Mouse (Mus musculus) forebrain, postnatal 0 days (tissue): ENCODE data around the gene Txndc12. TPM values are rescaled to one million over a fixed set of nuclear protein-coding genes. Genes with fewer than 3 reads are reported as not detected.
A peak's percentile ranks its signal among the peaks of the same experiment; 100 is the strongest.

Source experiments
- ATAC-seq: fragments of 200-750 bp; cut with Nextera tagmentation; 2 replicates; pipeline ENCODE4 v1.8.0; 2017; ENCODE audit warnings: mild to moderate bottlenecking, moderate library complexity
- DNase-seq: peaks from one replicate; pipeline ENCODE4 v3.0.0-alpha.2; 2015
- H3K27ac ChIP-seq: fragments of 300-500 bp; sonication (generic); 2 replicates; pipeline ENCODE4 v1.5.1; 2014; ENCODE audit warnings: low read depth, mild to moderate bottlenecking, antibody characterized with exemption, low read length, moderate library complexity, mixed read lengths
- H3K27me3 ChIP-seq: fragments of 300-500 bp; sonication (generic); 2 replicates; pipeline ENCODE4 v1.6.1; 2014; ENCODE audit warnings: mild to moderate bottlenecking, low read length, mixed read lengths; ENCODE audit not compliant: insufficient read depth
- H3K36me3 ChIP-seq: fragments of 300-500 bp; sonication (generic); 2 replicates; pipeline ENCODE4 v1.6.1; 2014; ENCODE audit warnings: mild to moderate bottlenecking, moderate library complexity; ENCODE audit not compliant: insufficient read depth
- H3K4me1 ChIP-seq: fragments of 300-500 bp; sonication (generic); 2 replicates; pipeline ENCODE4 v1.6.1; 2014; ENCODE audit warnings: antibody characterized with exemption; ENCODE audit not compliant: insufficient read depth
- H3K4me2 ChIP-seq: fragments of 300-500 bp; sonication (generic); 2 replicates; pipeline ENCODE4 v1.6.1; 2014; ENCODE audit warnings: low read depth, mild to moderate bottlenecking, moderate library complexity
- H3K4me3 ChIP-seq: fragments of 300-500 bp; sonication (generic); 2 replicates; pipeline ENCODE4 v1.5.1; 2014; ENCODE audit warnings: low read depth, low read length, mixed read lengths
- H3K9ac ChIP-seq: fragments of 300-500 bp; sonication (generic); 2 replicates; pipeline ENCODE4 v1.6.1; 2014; ENCODE audit warnings: mild to moderate bottlenecking
- H3K9me3 ChIP-seq: fragments of 300-500 bp; sonication (generic); 2 replicates; pipeline ENCODE4 v1.6.1; 2016; ENCODE audit warnings: low read length
- CTCF ChIP-seq: sonication (generic); IDR thresholded peaks from 2 replicates; pipeline ENCODE4 v1.5.1; 2016; ENCODE audit warnings: antibody characterized with exemption, control low read depth, low read depth
- WGBS: fragments of 180-500 bp; shearing (Covaris S2); extraction: QIAGEN DNeasy Blood & Tissue Kit; methylation state at CpG from one replicate; pipeline ENCODE4 v1.1.7; 2014; 5-methylcytosine and 5-hydroxymethylcytosine counted together
- polyA plus RNA-seq: library from polyadenylated mRNA; unstranded; fragments of >200 nt; fragmentation: Nextera tagmentation; extraction: Ambion mirVana; gene quantifications from 2 replicates; pipeline ENCODE4 v1.2.1, GENCODE M21; 2015
- total RNA-seq: library from RNA; depleted of rRNA; stranded (reverse); fragments of >200 nt; gene quantifications from 2 replicates; pipeline ENCODE4 v1.2.3, GENCODE M21; 2014

The Txndc12 gene
- total and polyA plus RNA-seq, 2 experiments from 2014 or later = 54.0 to 65.1 TPM

DNA sequence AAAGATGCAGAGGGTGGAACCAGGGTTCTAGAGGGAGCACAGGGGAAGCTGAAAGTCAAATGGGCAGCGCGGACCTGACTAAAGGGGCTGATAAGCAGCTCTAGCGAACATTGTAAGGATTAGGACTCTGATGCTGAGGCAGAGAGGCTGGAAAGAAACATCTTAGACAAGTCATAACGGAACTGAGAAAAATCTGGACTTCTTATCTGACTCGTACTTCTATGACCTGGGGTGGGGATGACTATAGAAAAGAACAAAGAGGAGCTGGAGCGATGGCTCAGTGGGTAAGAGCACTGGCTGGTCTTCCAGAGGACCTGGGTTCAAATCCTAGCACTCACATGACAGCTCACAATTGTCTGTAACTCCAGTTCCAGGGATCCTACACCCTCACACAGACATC lies 43.5 kb downstream of the Txndc12 start:
- no peaks in the 10 kb centered on the region for H3K4me1 ChIP-seq
- 86% methylated on average over 6 of the region's 6 CpGs for WGBS
- H3K27me3 ChIP-seq = no peaks in the 10 kb centered on the region
- TF ChIP-seq CTCF = no peak
- ATAC-seq (no peak), DNase-seq (no peak)
- H3K4me3 ChIP-seq = no peak overlapping the region
- no peak overlapping the region for H3K4me2 ChIP-seq
- H3K9me3 ChIP-seq = no peaks in the 10 kb centered on the region
- no peak overlapping the region for H3K9ac ChIP-seq
- H3K36me3 ChIP-seq = no peaks in the 10 kb centered on the region
- H3K27ac ChIP-seq = no peak overlapping the region

DNA sequence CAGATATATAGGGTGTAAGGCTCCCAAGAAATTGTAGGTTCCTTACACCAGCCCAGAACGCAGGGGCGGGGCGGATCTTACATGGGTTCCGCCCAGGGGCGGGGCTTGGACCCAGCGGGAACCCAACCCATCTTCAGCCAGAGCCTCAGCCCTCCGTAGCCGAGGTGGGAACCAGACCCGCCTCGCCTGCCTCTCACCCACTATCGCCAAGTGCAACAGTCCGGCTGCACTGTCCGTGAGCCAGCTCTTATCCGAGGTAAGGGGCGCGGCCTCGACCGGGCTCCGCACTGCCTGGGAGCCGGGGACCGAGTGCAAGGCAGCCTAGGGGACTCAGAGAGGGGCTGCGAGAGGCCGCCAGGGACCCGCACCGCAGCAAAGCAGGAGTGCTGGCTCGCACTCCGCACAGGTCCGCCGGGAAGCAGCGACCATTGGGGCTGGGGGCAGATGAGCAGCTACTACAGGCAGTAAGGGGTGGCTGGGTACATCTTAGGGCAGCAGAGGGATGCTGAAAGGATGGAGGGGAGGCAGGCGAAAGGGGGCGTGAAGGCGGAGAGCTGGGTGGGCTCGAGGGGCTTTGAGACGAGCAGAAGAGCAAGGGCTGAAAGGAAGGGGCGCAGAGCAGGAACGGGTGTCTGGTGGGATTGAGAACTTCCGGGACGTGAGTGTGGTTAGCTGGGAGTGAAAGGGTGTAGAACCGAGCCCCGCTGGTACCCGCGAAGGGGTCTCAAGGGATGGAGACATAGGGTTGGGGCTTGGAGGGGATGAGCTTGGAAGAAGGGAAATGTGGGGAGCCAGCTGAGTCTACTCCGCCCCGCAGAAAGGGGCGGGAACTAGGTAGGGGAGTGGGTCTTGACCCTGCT lies 44.8 kb downstream of the Txndc12 start, which contains the start of gene Rab3b:
Rab3b (plus strand) TSS at position 101 of the 860 bp plus-strand sequence.
- H3K36me3 ChIP-seq = no peaks in the 10 kb centered on the region
- H3K9ac ChIP-seq = peak within 1 kb of the TSS; percentile 73
- peak; percentile 90 for ATAC-seq
- peak; percentile 81 for DNase-seq
- no peaks in the 10 kb centered on the region for H3K4me1 ChIP-seq
- H3K27ac ChIP-seq = peak within 1 kb of the TSS; percentile 74
- 2% methylated on average over 46 of the region's 46 CpGs for WGBS
- no peaks in the 10 kb centered on the region for H3K27me3 ChIP-seq
- H3K4me2 ChIP-seq = peak within 1 kb of the TSS; percentile 90
- peak within 1 kb of the TSS; percentile 69 for H3K4me3 ChIP-seq
- H3K9me3 ChIP-seq = no peaks in the 10 kb centered on the region
- no peak for TF ChIP-seq CTCF

DNA sequence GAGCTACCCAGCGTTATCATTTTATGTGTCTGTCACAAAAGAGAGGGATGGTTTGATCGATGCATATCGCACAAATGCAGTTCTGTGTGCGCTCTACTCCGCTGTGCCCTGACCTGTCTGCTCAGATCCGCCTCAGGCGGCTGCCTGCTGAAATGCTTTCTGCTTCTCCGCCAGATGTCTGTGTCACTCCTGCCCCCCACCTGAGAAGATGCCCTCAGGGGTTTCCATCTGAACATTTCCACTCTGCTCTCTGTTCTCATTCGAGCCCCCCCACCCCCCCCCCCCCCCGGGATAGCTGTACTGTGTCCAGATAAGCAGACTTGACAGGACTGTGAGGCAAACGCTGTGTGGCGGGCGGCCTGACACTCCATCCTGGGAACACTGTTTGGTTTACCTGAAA lies 49.4 kb downstream of the Txndc12 start:
- no peak for ATAC-seq
- TF ChIP-seq CTCF = no peak
- Histone ChIP-seq H3K9me3 (peaks cover 5% of the 10 kb centered on the region), H3K27me3 (no peaks in the 10 kb centered on the region), H3K4me2 (no peak overlapping the region), H3K36me3 (no peaks in the 10 kb centered on the region), H3K9ac (no peak overlapping the region), H3K4me3 (no peak overlapping the region), H3K27ac (no peak overlapping the region), H3K4me1 (no peaks in the 10 kb centered on the region)
- no peak for DNase-seq
- 63% methylated on average over 13 of the region's 13 CpGs for WGBS

DNA sequence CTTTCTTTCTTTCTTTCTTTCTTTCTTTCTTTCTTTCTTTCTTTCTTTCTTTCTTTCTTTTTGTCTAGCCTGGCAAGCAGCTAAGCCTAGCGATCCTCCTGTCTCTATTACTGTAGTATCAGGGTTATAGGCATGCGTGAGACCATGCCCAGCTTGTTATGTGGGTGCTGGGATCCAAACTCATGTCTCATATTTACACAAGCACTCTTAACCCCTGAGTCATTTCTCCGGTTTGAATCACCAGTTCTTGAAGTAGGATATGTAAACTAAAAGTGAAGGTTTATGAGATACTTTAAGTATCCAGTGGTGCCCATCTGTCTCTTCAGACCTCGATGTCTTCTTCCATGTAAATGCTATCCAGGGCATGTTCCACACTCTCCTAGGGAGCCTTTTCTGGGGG lies 53.1 kb downstream of the Txndc12 start:
- no peaks in the 10 kb centered on the region for H3K36me3 ChIP-seq
- ATAC-seq = no peak
- no peak for TF ChIP-seq CTCF
- DNase-seq = no peak
- peaks cover 5% of the 10 kb centered on the region for H3K9me3 ChIP-seq
- no peaks in the 10 kb centered on the region for H3K27me3 ChIP-seq
- WGBS = 90% methylated on average over 4 of the region's 4 CpGs
- no peak overlapping the region for H3K27ac ChIP-seq
- H3K4me1 ChIP-seq = no peaks in the 10 kb centered on the region
- no peak overlapping the region for H3K4me3 ChIP-seq
- no peak overlapping the region for H3K9ac ChIP-seq
- no peak overlapping the region for H3K4me2 ChIP-seq

DNA sequence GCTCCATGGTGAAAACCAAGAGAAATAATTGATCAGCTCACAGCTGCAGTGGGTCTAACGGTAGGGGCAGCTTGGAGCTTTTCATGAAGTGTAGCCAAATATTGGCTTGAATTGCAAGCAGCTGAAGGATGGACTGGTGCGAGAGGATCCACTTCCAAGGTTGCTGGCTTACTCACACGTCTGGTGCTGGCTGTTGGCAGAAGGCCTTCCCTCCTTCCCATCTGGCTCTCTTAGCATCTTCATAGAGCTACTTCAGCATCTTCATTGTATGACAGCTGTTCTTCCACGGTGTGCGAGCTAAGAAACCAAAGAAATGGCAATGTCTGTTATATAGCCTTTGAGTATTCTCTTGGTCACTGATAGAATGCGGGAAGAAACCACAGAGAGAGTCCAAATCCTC lies 56.5 kb downstream of the Txndc12 start:
- no peak for DNase-seq

DNA sequence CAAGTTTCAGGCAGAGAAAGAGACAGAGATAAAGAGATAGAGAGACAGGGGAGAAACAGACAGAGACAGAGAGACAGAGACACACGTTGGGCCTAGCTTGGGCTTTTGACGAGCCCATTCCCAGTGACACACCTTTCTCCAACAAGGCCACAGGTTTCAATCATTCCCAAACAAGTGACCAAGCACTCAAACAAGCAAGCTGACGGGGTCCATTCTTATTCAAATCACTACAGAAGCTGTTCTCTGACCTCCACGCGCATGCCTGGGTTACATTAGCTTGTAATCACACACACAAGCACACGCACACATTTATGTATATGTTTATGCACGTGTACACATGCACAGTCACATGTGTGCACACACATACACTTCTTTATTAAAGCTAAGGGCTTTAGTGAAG lies 66.0 kb downstream of the Txndc12 start:
- Histone ChIP-seq H3K9ac (no peak overlapping the region), H3K4me3 (no peak overlapping the region), H3K27me3 (no peaks in the 10 kb centered on the region), H3K27ac (no peak overlapping the region), H3K4me1 (no peaks in the 10 kb centered on the region), H3K9me3 (no peaks in the 10 kb centered on the region), H3K36me3 (no peaks in the 10 kb centered on the region), H3K4me2 (no peak overlapping the region)
- ATAC-seq (no peak), DNase-seq (no peak)
- WGBS = 53% methylated on average over 7 of the region's 7 CpGs
- TF ChIP-seq CTCF = no peak

More for the DNA sequence above, 56.5 kb downstream of the Txndc12 start:
- no peak overlapping the region for H3K4me3 ChIP-seq
- WGBS = 65% methylated on average over 6 of the region's 6 CpGs
- no peaks in the 10 kb centered on the region for H3K36me3 ChIP-seq
- no peak overlapping the region for H3K9ac ChIP-seq
- peaks cover 5% of the 10 kb centered on the region for H3K9me3 ChIP-seq
- H3K4me1 ChIP-seq = no peaks in the 10 kb centered on the region
- H3K27ac ChIP-seq = no peak overlapping the region
- ATAC-seq = no peak
- TF ChIP-seq CTCF = no peak
- no peak overlapping the region for H3K4me2 ChIP-seq
- no peaks in the 10 kb centered on the region for H3K27me3 ChIP-seq

DNA sequence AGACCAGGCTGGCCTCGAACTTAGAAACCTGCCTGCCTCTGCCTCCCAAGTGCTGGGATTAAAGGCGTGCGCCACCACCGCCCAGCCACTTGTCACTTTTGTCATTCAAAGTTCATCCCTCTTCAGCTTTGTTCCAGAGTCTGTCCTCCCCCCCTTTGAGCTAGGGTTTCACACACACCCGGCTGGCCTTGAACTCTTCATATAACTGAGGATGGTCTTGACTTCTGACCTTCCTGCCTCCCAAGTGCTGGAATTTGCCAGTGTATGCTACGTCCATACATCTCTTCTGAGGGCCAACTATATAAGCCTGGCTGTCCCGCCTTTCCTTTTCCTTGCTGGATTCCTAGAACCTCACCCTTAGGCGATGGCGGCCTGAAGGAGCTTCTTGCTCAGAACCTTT lies 68.5 kb downstream of the Txndc12 start:
- H3K9me3 ChIP-seq = no peaks in the 10 kb centered on the region
- H3K4me1 ChIP-seq = no peaks in the 10 kb centered on the region
- DNase-seq = no peak
- H3K27me3 ChIP-seq = no peaks in the 10 kb centered on the region
- H3K36me3 ChIP-seq = no peaks in the 10 kb centered on the region
- no peak for ATAC-seq
- H3K4me3 ChIP-seq = no peak overlapping the region
- WGBS = 91% methylated on average over 9 of the region's 9 CpGs
- H3K27ac ChIP-seq = no peak overlapping the region
- TF ChIP-seq CTCF = no peak
- H3K4me2 ChIP-seq = no peak overlapping the region
- H3K9ac ChIP-seq = no peak overlapping the region
